Mouse (Mus musculus) kidney, embryonic 16.5 days (tissue): ENCODE measurements at regions not wholly inside any gene's neighbourhood (a gene's known extent, or its start where the extent isn't known, plus 50 kb on each side); places are given as distances from the start of the nearest gene placed in this dataset.
"Not testable (repeated sequence)": the region's sequence is repeated elsewhere in the genome, so short reads cannot be mapped to it uniquely, and the experiment has no call there.

Experiments used
- ATAC-seq: fragments of 200-750 bp; cut with Nextera tagmentation; 2 replicates; pipeline ENCODE4 v1.8.0; 2017; ENCODE audit warnings: moderate TSS enrichment; ENCODE audit not compliant: low FRiP score, low TSS enrichment
- H3K27ac ChIP-seq: fragments of 300-500 bp; sonication (generic); 2 replicates; pipeline ENCODE4 v1.5.1; 2014; ENCODE audit warnings: low read length
- H3K27me3 ChIP-seq: fragments of 300-500 bp; sonication (generic); 2 replicates; pipeline ENCODE4 v1.6.1; 2014; ENCODE audit warnings: low read length, control low read depth, mixed read lengths; ENCODE audit not compliant: insufficient read depth
- H3K36me3 ChIP-seq: fragments of 300-500 bp; sonication (generic); 2 replicates; pipeline ENCODE4 v1.6.1; 2014; ENCODE audit warnings: low read length, control low read depth, mixed read lengths; ENCODE audit not compliant: insufficient read depth
- H3K4me1 ChIP-seq: fragments of 300-500 bp; sonication (generic); 2 replicates; pipeline ENCODE4 v1.6.1; 2014; ENCODE audit warnings: low read length, control low read depth, mixed read lengths; ENCODE audit not compliant: insufficient read depth
- H3K4me2 ChIP-seq: fragments of 300-500 bp; sonication (generic); replicated peaks from 2 replicates; pipeline ENCODE4 v1.6.1; 2014; ENCODE audit warnings: low read depth, low read length
- H3K4me3 ChIP-seq: fragments of 300-500 bp; sonication (generic); 2 replicates; pipeline ENCODE4 v1.5.1; 2014; ENCODE audit warnings: mild to moderate bottlenecking, low read length
- H3K9ac ChIP-seq: fragments of 300-500 bp; sonication (generic); replicated peaks from 2 replicates; pipeline ENCODE4 v1.6.1; 2014; ENCODE audit warnings: low read length
- H3K9me3 ChIP-seq: fragments of 300-500 bp; sonication (generic); 2 replicates; pipeline ENCODE4 v1.6.1; 2016; ENCODE audit warnings: low read length, control low read depth
- WGBS: fragments of 180-500 bp; shearing (Covaris S2); extraction: QIAGEN DNeasy Blood & Tissue Kit; methylation state at CpG from one replicate; pipeline ENCODE4 v1.1.7; 2014; 5-methylcytosine and 5-hydroxymethylcytosine counted together

GRCm38 (mm10) chr10:23707141-23707540 is 79.9 kb downstream of the Rps12 start:
- H3K9ac ChIP-seq = no peak overlapping the region
- H3K27ac ChIP-seq = no peak overlapping the region
- no peaks in the 10 kb centered on the region for H3K27me3 ChIP-seq
- no peaks in the 10 kb centered on the region for H3K9me3 ChIP-seq
- no peak overlapping the region for H3K4me3 ChIP-seq
- 63% methylated on average over 3 of the region's 3 CpGs for WGBS
- H3K4me1 ChIP-seq = peaks cover 8% of the 10 kb centered on the region; the same call in 1 of the 2 replicates
- no peaks in the 10 kb centered on the region for H3K36me3 ChIP-seq
- H3K4me2 ChIP-seq = no peak overlapping the region
- no peak for ATAC-seq

GRCm38 (mm10) chr10:23704048-23704447 is 83.0 kb downstream of the Rps12 start:
- Histone ChIP-seq H3K9ac (no peak overlapping the region), H3K4me3 (no peak overlapping the region), H3K36me3 (no peaks in the 10 kb centered on the region), H3K4me2 (no peak overlapping the region), H3K27me3 (no peaks in the 10 kb centered on the region), H3K4me1 (no peaks in the 10 kb centered on the region), H3K9me3 (no peaks in the 10 kb centered on the region), H3K27ac (no peak overlapping the region)
- 64% methylated on average over 1 of the region's 1 CpGs for WGBS
- ATAC-seq = no peak

GRCm38 (mm10) chr10:23691291-23691690 is 95.8 kb downstream of the Rps12 start:
- H3K9ac ChIP-seq = no peak overlapping the region
- 79% methylated on average over 2 of the region's 2 CpGs for WGBS
- no peak for ATAC-seq
- no peak overlapping the region for H3K27ac ChIP-seq
- no peaks in the 10 kb centered on the region for H3K36me3 ChIP-seq
- peaks cover 3% of the 10 kb centered on the region; the same call in 1 of the 2 replicates for H3K9me3 ChIP-seq
- no peaks in the 10 kb centered on the region for H3K4me1 ChIP-seq
- no peak overlapping the region for H3K4me2 ChIP-seq
- H3K27me3 ChIP-seq = no peaks in the 10 kb centered on the region
- H3K4me3 ChIP-seq = no peak overlapping the region

- 48% methylated on average over 10 of the region's 10 CpGs for whole genome bisulfite sequencing
- Histone ChIP-seq H3K27ac (peak overlapping the region; percentile 3; the same call in 1 of the 2 replicates), H3K4me1 (no peaks in the 10 kb centered on the region), H3K27me3 (no peaks in the 10 kb centered on the region), H3K9me3 (peaks cover 3% of the 10 kb centered on the region; the same call in 1 of the 2 replicates), H3K4me2 (peak overlapping the region; percentile 11; the same call in 1 of the 2 replicates), H3K4me3 (peak overlapping the region; percentile 17; the same call in 1 of the 2 replicates), H3K36me3 (no peaks in the 10 kb centered on the region), H3K9ac (no peak overlapping the region)
- no peak for ATAC-seq
These were observed 100.1 kb downstream of the Rps12 start for GRCm38 (mm10) chr10:23686969-23687368.

- WGBS = 86% methylated on average over 4 of the region's 4 CpGs
- no peak overlapping the region for H3K9ac ChIP-seq
- no peak overlapping the region for H3K4me3 ChIP-seq
- no peak overlapping the region for H3K4me2 ChIP-seq
- no peak for ATAC-seq
- H3K4me1 ChIP-seq = no peaks in the 10 kb centered on the region
- peaks cover 3% of the 10 kb centered on the region; the same call in 1 of the 2 replicates for H3K9me3 ChIP-seq
- H3K36me3 ChIP-seq = no peaks in the 10 kb centered on the region
- H3K27me3 ChIP-seq = no peaks in the 10 kb centered on the region
- no peak overlapping the region for H3K27ac ChIP-seq
These were observed 104.0 kb downstream of the Rps12 start for GRCm38 (mm10) chr10:23683078-23683477.

GRCm38 (mm10) chr10:23675911-23676310 is 111.2 kb downstream of the Rps12 start:
- Histone ChIP-seq H3K4me2 (no peak overlapping the region), H3K9me3 (no peaks in the 10 kb centered on the region), H3K27me3 (no peaks in the 10 kb centered on the region), H3K27ac (no peak overlapping the region), H3K4me3 (no peak overlapping the region), H3K36me3 (no peaks in the 10 kb centered on the region), H3K9ac (no peak overlapping the region), H3K4me1 (peaks cover 6% of the 10 kb centered on the region)
- ATAC-seq = no peak
- 37% methylated on average over 6 of the region's 6 CpGs for WGBS

GRCm38 (mm10) chr10:23674633-23675515 is 112.2 kb downstream of the Rps12 start:
- no peak overlapping the region for H3K4me2 ChIP-seq
- no peak overlapping the region for H3K4me3 ChIP-seq
- H3K36me3 ChIP-seq = no peaks in the 10 kb centered on the region
- ATAC-seq = no peak
- H3K27me3 ChIP-seq = no peaks in the 10 kb centered on the region
- no peaks in the 10 kb centered on the region for H3K9me3 ChIP-seq
- H3K27ac ChIP-seq = no peak overlapping the region
- H3K9ac ChIP-seq = no peak overlapping the region
- H3K4me1 ChIP-seq = peaks cover 6% of the 10 kb centered on the region
- WGBS = 51% methylated on average over 16 of the region's 16 CpGs

GRCm38 (mm10) chr10:23672296-23672695 is 114.8 kb downstream of the Rps12 start:
- H3K9ac ChIP-seq = no peak overlapping the region
- ATAC-seq = no peak
- no peak overlapping the region for H3K4me2 ChIP-seq
- 74% methylated on average over 4 of the region's 4 CpGs for WGBS
- no peaks in the 10 kb centered on the region for H3K9me3 ChIP-seq
- H3K4me3 ChIP-seq = no peak overlapping the region
- H3K36me3 ChIP-seq = no peaks in the 10 kb centered on the region
- H3K27me3 ChIP-seq = no peaks in the 10 kb centered on the region
- H3K27ac ChIP-seq = no peak overlapping the region
- H3K4me1 ChIP-seq = peaks cover 6% of the 10 kb centered on the region

- no peaks in the 10 kb centered on the region for H3K36me3 ChIP-seq
- peaks cover 6% of the 10 kb centered on the region for H3K4me1 ChIP-seq
- no peak overlapping the region for H3K4me3 ChIP-seq
- no peak overlapping the region for H3K27ac ChIP-seq
- peak; percentile 42; the same call in 1 of the 2 replicates for ATAC-seq
- no peak overlapping the region for H3K4me2 ChIP-seq
- H3K9me3 ChIP-seq = no peaks in the 10 kb centered on the region
- H3K27me3 ChIP-seq = no peaks in the 10 kb centered on the region
- no peak overlapping the region for H3K9ac ChIP-seq
- WGBS = 29% methylated on average over 8 of the region's 8 CpGs
These were observed 115.6 kb downstream of the Rps12 start for GRCm38 (mm10) chr10:23671494-23671893.

GRCm38 (mm10) chr10:23665916-23666315 is 121.2 kb downstream of the Rps12 start:
- H3K27ac ChIP-seq, H3K27me3 ChIP-seq, ATAC-seq, H3K4me2 ChIP-seq, H3K4me3 ChIP-seq, H3K9ac ChIP-seq, H3K9me3 ChIP-seq, H3K4me1 ChIP-seq, H3K36me3 ChIP-seq: not testable (repeated sequence)
- WGBS = 91% methylated on average over 8 of the region's 8 CpGs
